Mouse (Mus musculus): Measurements from ENCODE around the gene Tra2b. TPM values are rescaled to one million over a fixed set of nuclear protein-coding genes. Genes with fewer than 3 reads are reported as not detected.
"Not testable (repeated sequence)": the region's sequence is repeated elsewhere in the genome, so short reads cannot be mapped to it uniquely, and the experiment has no call there.

Tra2b gene
- total and polyA plus RNA-seq, 3 experiments: 216 to 405 (median 272) TPM

GRCm38 (mm10) chr16:22261563-22261962 is 4.2 kb downstream of the Tra2b start:
- Histone ChIP-seq H3K9me3 (replicated peaks; ENCODE audit: low read length) (no peaks in the 10 kb centered on the region), H3K4me3 (replicated peaks in 1 of 3; ENCODE audit: low read depth in 2 of 3, low read length in 2 of 3, poor library complexity in 1 of 3) (peak overlapping the region in 1 of 3 experiments; percentile 98), H3K4me2 (ENCODE audit: insufficient read depth, low read depth, poor library complexity, severe bottlenecking) (no peak overlapping the region), H3K27me3 (replicated peaks) (no peaks in the 10 kb centered on the region), H3K9ac (ENCODE audit: insufficient read depth, low read depth) (no peak overlapping the region; the same call in 1 of the 2 replicates), H3K4me1 (ENCODE audit: control insufficient read depth in 1 of 2, insufficient read depth in 2 of 2) (peaks cover 4 to 44% of the 10 kb centered on the region in 2 experiments; a peak in 3 of 4 replicates), H3K27ac (ENCODE audit: insufficient read depth, low read depth) (no peak overlapping the region), H3K79me2 (replicated peaks; ENCODE audit: control insufficient read depth, extremely low read depth, insufficient read depth, poor library complexity, severe bottlenecking) (peaks cover 68% of the 10 kb centered on the region), H3K36me3 (replicated peaks in 1 of 2; ENCODE audit: control insufficient read depth in 1 of 2, insufficient read depth in 1 of 2, low read length in 1 of 2) (peaks cover 0 to 36% of the 10 kb centered on the region in 2 experiments)
- dilution Hi-C loops (cut with MboI; ENCODE audit: extremely low pct_ligation_motif_present, extremely low pct_unique_long_range_greater_than_20kb, low sequenced_read_pairs) (no loop called here), in situ Hi-C loops (cut with MboI; ENCODE audit: low pct_ligation_motif_present, low pct_unique_long_range_greater_than_20kb, low sequenced_read_pairs) (no loop called here)
- DNase-seq (ENCODE audit: extremely low read depth): no peak
- peak; percentile 80 for TF ChIP-seq ZNF384 (IDR thresholded peaks at IDR 0.05; ENCODE audit: low read depth, low read length)
- no peak for TF ChIP-seq HCFC1 (IDR thresholded peaks at IDR 0.05; ENCODE audit: low read depth, low read length)
- peak; percentile 93 for TF ChIP-seq CHD1 (IDR thresholded peaks at IDR 0.05; ENCODE audit: low read depth, low read length)
- no peak for TF ChIP-seq BHLHE40 (IDR thresholded peaks at IDR 0.05; ENCODE audit: low read depth, low read length)

GRCm38 (mm10) chr16:22260423-22261143 is 5.2 kb downstream of the Tra2b start:
- peak overlapping the region in 2 of 3 experiments; percentile 0 to 98 for H3K4me3 ChIP-seq (replicated peaks in 1 of 3; ENCODE audit: low read depth in 2 of 3, low read length in 2 of 3, poor library complexity in 1 of 3)

GRCm38 (mm10) chr16:22252255-22252654 is 13.6 kb downstream of the Tra2b start:
- H3K9me3 ChIP-seq (replicated peaks; ENCODE audit: low read length); H3K4me2 ChIP-seq (ENCODE audit: insufficient read depth, low read depth, poor library complexity, severe bottlenecking); H3K27ac ChIP-seq (ENCODE audit: insufficient read depth, low read depth); DNase-seq (ENCODE audit: extremely low read depth); H3K4me3 ChIP-seq (replicated peaks in 1 of 3; ENCODE audit: low read depth in 2 of 3, low read length in 2 of 3, poor library complexity in 1 of 3); H3K9ac ChIP-seq (ENCODE audit: insufficient read depth, low read depth); H3K27me3 ChIP-seq (replicated peaks); in situ Hi-C loops (cut with MboI; ENCODE audit: low pct_ligation_motif_present, low pct_unique_long_range_greater_than_20kb, low sequenced_read_pairs); dilution Hi-C loops (cut with MboI; ENCODE audit: extremely low pct_ligation_motif_present, extremely low pct_unique_long_range_greater_than_20kb, low sequenced_read_pairs): not testable (repeated sequence)
- peak; percentile 10; the same call in 1 of the 2 replicates for TF ChIP-seq POLR2A (IDR thresholded peaks at IDR 0.05; ENCODE audit: low read depth, low read length)
- peak; percentile 87 for TF ChIP-seq ZNF384 (IDR thresholded peaks at IDR 0.05; ENCODE audit: low read depth, low read length)
- Histone ChIP-seq H3K4me1 (ENCODE audit: control insufficient read depth in 1 of 2, insufficient read depth in 2 of 2) (peaks cover 4 to 23% of the 10 kb centered on the region in 2 experiments; a peak in 3 of 4 replicates), H3K79me2 (replicated peaks; ENCODE audit: control insufficient read depth, extremely low read depth, insufficient read depth, poor library complexity, severe bottlenecking) (peaks cover 70% of the 10 kb centered on the region), H3K36me3 (replicated peaks in 1 of 2; ENCODE audit: control insufficient read depth in 1 of 2, insufficient read depth in 1 of 2, low read length in 1 of 2) (peaks cover 50 to 87% of the 10 kb centered on the region in 2 experiments)

More at GRCm38 (mm10) chr16:22260423-22261143, 5.2 kb downstream of the Tra2b start:
- TF ChIP-seq POLR2AphosphoS2 (IDR thresholded peaks at IDR 0.05; ENCODE audit: low read depth, low read length): peak; percentile 77
- no peak for TF ChIP-seq ZKSCAN1 (IDR thresholded peaks at IDR 0.05; ENCODE audit: borderline replicate concordance, low read depth, low read length)
- TF ChIP-seq ZNF384 (IDR thresholded peaks at IDR 0.05; ENCODE audit: low read depth, low read length): peak; percentile 63; the same call in 1 of the 2 replicates
- no peak; the same call in 1 of the 2 replicates for TF ChIP-seq CHD1 (IDR thresholded peaks at IDR 0.05; ENCODE audit: low read depth, low read length)
- TF ChIP-seq MAX (IDR thresholded peaks at IDR 0.05; ENCODE audit: low read length): no peak
- peaks cover 77% of the 10 kb centered on the region for H3K79me2 ChIP-seq (replicated peaks; ENCODE audit: control insufficient read depth, extremely low read depth, insufficient read depth, poor library complexity, severe bottlenecking)
- dilution Hi-C loops (cut with MboI; ENCODE audit: extremely low pct_ligation_motif_present, extremely low pct_unique_long_range_greater_than_20kb, low sequenced_read_pairs) (no loop called here), in situ Hi-C loops (cut with MboI; ENCODE audit: low pct_ligation_motif_present, low pct_unique_long_range_greater_than_20kb, low sequenced_read_pairs) (no loop called here)
- no peak for DNase-seq (ENCODE audit: extremely low read depth)
- H3K9ac ChIP-seq (ENCODE audit: insufficient read depth, low read depth): no peak overlapping the region
- H3K9me3 ChIP-seq (replicated peaks; ENCODE audit: low read length): no peaks in the 10 kb centered on the region
- no peaks in the 10 kb centered on the region for H3K27me3 ChIP-seq (replicated peaks)
- no peak overlapping the region for H3K27ac ChIP-seq (ENCODE audit: insufficient read depth, low read depth)
- peak overlapping the region; percentile 82 for H3K4me2 ChIP-seq (ENCODE audit: insufficient read depth, low read depth, poor library complexity, severe bottlenecking)
- peaks cover 6 to 51% of the 10 kb centered on the region in 2 experiments; a peak in 3 of 4 replicates for H3K4me1 ChIP-seq (ENCODE audit: control insufficient read depth in 1 of 2, insufficient read depth in 2 of 2)
- H3K36me3 ChIP-seq (replicated peaks in 1 of 2; ENCODE audit: control insufficient read depth in 1 of 2, insufficient read depth in 1 of 2, low read length in 1 of 2): peaks cover 0 to 44% of the 10 kb centered on the region in 2 experiments

All from CH12.LX (cell line).